Mouse (Mus musculus) heart, embryonic 15.5 days (tissue): ENCODE measurements around the gene Ubap1l. TPM values are rescaled to one million over a fixed set of nuclear protein-coding genes. Genes with fewer than 3 reads are reported as not detected.
"Not testable (repeated sequence)": the region's sequence is repeated elsewhere in the genome, so short reads cannot be mapped to it uniquely, and the experiment has no call there.

Source experiments
- ATAC-seq: fragments of 200-750 bp; cut with Nextera tagmentation; replicated peaks from 2 replicates; pipeline ENCODE4 v1.8.0; 2017; ENCODE audit warnings: low read depth, moderate TSS enrichment; ENCODE audit not compliant: insufficient number of reproducible peaks, insufficient read depth, low FRiP score
- H3K27ac ChIP-seq: fragments of 300-500 bp; sonication (generic); 2 replicates; pipeline ENCODE4 v1.5.1; 2015; ENCODE audit warnings: mild to moderate bottlenecking, inconsistent platforms
- H3K27me3 ChIP-seq: fragments of 300-500 bp; sonication (generic); 2 replicates; pipeline ENCODE4 v1.6.1; 2015; ENCODE audit warnings: inconsistent platforms
- H3K36me3 ChIP-seq: fragments of 300-500 bp; sonication (generic); 2 replicates; pipeline ENCODE4 v1.6.1; 2015; ENCODE audit warnings: mild to moderate bottlenecking, inconsistent platforms
- H3K4me1 ChIP-seq: fragments of 300-500 bp; sonication (generic); replicated peaks from 2 replicates; pipeline ENCODE4 v1.6.1; 2015; ENCODE audit warnings: inconsistent platforms
- H3K4me2 ChIP-seq: fragments of 300-500 bp; sonication (generic); 2 replicates; pipeline ENCODE4 v1.6.1; 2015; ENCODE audit warnings: inconsistent platforms, mild to moderate bottlenecking, moderate library complexity
- H3K4me3 ChIP-seq: fragments of 300-500 bp; sonication (generic); 2 replicates; pipeline ENCODE4 v1.5.1; 2015; ENCODE audit warnings: mild to moderate bottlenecking, inconsistent platforms
- H3K9ac ChIP-seq: fragments of 300-500 bp; sonication (generic); 2 replicates; pipeline ENCODE4 v1.6.1; 2015; ENCODE audit warnings: mild to moderate bottlenecking, inconsistent platforms
- H3K9me3 ChIP-seq: fragments of 300-500 bp; sonication (generic); replicated peaks from 2 replicates; pipeline ENCODE4 v1.6.1; 2016; ENCODE audit warnings: inconsistent platforms
- WGBS: fragments of 180-500 bp; shearing (Covaris S2); methylation state at CpG from one replicate; pipeline ENCODE4 v1.1.7; 2015; ENCODE audit warnings: mixed read lengths; 5-methylcytosine and 5-hydroxymethylcytosine counted together
- polyA plus RNA-seq: library from polyadenylated mRNA; unstranded; fragments of >200 nt; fragmentation: Nextera tagmentation; extraction: Ambion mirVana; gene quantifications from 2 replicates; pipeline ENCODE4 v1.2.1, GENCODE M21; 2015

The Ubap1l gene
- polyA plus RNA-seq, result 0.09 and 0.19 TPM in 2 replicates

- Histone ChIP-seq H3K4me1 (peaks cover 15% of the 10 kb centered on the region), H3K4me3 (no peak within 1 kb of the TSS), H3K4me2 (no peak within 1 kb of the TSS), H3K9me3 (no peaks in the 10 kb centered on the region), H3K27me3 (no peaks in the 10 kb centered on the region), H3K36me3 (peaks cover 40% of the 10 kb centered on the region), H3K27ac (no peak within 1 kb of the TSS), H3K9ac (no peak within 1 kb of the TSS)
- no peak for ATAC-seq
- WGBS, result 81% methylated on average over 16 of the region's 16 CpGs
Measured at GRCm38 (mm10) chr9:65360641-65361448, at the start of gene Ubap1l. Gene Ubap1l, plus strand, starts transcription at chr9:65361041.

GRCm38 (mm10) chr9:65312669-65313357 is 48.0 kb upstream of the Ubap1l start:
- no peaks in the 10 kb centered on the region for H3K27me3 ChIP-seq
- peaks cover 62% of the 10 kb centered on the region for H3K36me3 ChIP-seq
- no peak overlapping the region for H3K27ac ChIP-seq
- H3K4me2 ChIP-seq, result no peak overlapping the region
- no peak overlapping the region for H3K9ac ChIP-seq
- no peaks in the 10 kb centered on the region for H3K4me1 ChIP-seq
- H3K9me3 ChIP-seq, result no peaks in the 10 kb centered on the region
- no peak for ATAC-seq
- no peak overlapping the region for H3K4me3 ChIP-seq
- WGBS, result 94% methylated on average over 4 of the region's 4 CpGs

- H3K4me1 ChIP-seq, result no peaks in the 10 kb centered on the region
- H3K9me3 ChIP-seq, result no peaks in the 10 kb centered on the region
- ATAC-seq, result no peak
- peaks cover 62% of the 10 kb centered on the region for H3K36me3 ChIP-seq
- 94% methylated on average over 1 of the region's 1 CpGs for WGBS
- no peak overlapping the region for H3K9ac ChIP-seq
- H3K4me3 ChIP-seq, result no peak overlapping the region
- H3K27ac ChIP-seq, result no peak overlapping the region
- no peak overlapping the region for H3K4me2 ChIP-seq
- no peaks in the 10 kb centered on the region for H3K27me3 ChIP-seq
Measured at GRCm38 (mm10) chr9:65313846-65314245, 47.0 kb upstream of the Ubap1l start.

- H3K4me2 ChIP-seq, result no peak overlapping the region
- ATAC-seq, result no peak
- no peaks in the 10 kb centered on the region for H3K9me3 ChIP-seq
- no peaks in the 10 kb centered on the region for H3K4me1 ChIP-seq
- no peak overlapping the region for H3K9ac ChIP-seq
- no peaks in the 10 kb centered on the region for H3K27me3 ChIP-seq
- no peak overlapping the region for H3K4me3 ChIP-seq
- WGBS, result 83% methylated on average over 11 of the region's 11 CpGs
- peaks cover 71% of the 10 kb centered on the region for H3K36me3 ChIP-seq
- H3K27ac ChIP-seq, result no peak overlapping the region
Measured at GRCm38 (mm10) chr9:65322255-65322900, 38.5 kb upstream of the Ubap1l start.

GRCm38 (mm10) chr9:65325971-65326370 is 34.9 kb upstream of the Ubap1l start:
- no peaks in the 10 kb centered on the region for H3K4me1 ChIP-seq
- H3K9ac ChIP-seq, result no peak overlapping the region
- H3K36me3 ChIP-seq, result peaks cover 81% of the 10 kb centered on the region
- H3K27ac ChIP-seq, result no peak overlapping the region
- no peak overlapping the region for H3K4me2 ChIP-seq
- H3K9me3 ChIP-seq, result no peaks in the 10 kb centered on the region
- no peaks in the 10 kb centered on the region for H3K27me3 ChIP-seq
- no peak overlapping the region for H3K4me3 ChIP-seq
- ATAC-seq, result no peak

- Histone ChIP-seq H3K4me1 (no peaks in the 10 kb centered on the region), H3K27me3 (no peaks in the 10 kb centered on the region), H3K36me3 (peaks cover 71% of the 10 kb centered on the region), H3K9ac (no peak overlapping the region), H3K27ac (no peak overlapping the region), H3K4me2 (no peak overlapping the region), H3K9me3 (no peaks in the 10 kb centered on the region), H3K4me3 (no peak overlapping the region)
- 88% methylated on average over 2 of the region's 2 CpGs for WGBS
- ATAC-seq, result no peak
Measured at GRCm38 (mm10) chr9:65327371-65327770, 33.5 kb upstream of the Ubap1l start.

- Histone ChIP-seq H3K9ac (no peak overlapping the region), H3K27me3 (no peaks in the 10 kb centered on the region), H3K27ac (no peak overlapping the region), H3K9me3 (no peaks in the 10 kb centered on the region), H3K4me1 (no peaks in the 10 kb centered on the region), H3K4me2 (no peak overlapping the region), H3K36me3 (peaks cover 18% of the 10 kb centered on the region; the same call in 1 of the 2 replicates), H3K4me3 (no peak overlapping the region)
- ATAC-seq, result no peak
- 91% methylated on average over 5 of the region's 5 CpGs for WGBS
Measured at GRCm38 (mm10) chr9:65333958-65334357, 26.9 kb upstream of the Ubap1l start.

- H3K36me3 ChIP-seq, result no peaks in the 10 kb centered on the region
- WGBS, result 84% methylated on average over 4 of the region's 4 CpGs
- H3K27ac ChIP-seq, result no peak overlapping the region
- H3K4me1 ChIP-seq, result no peaks in the 10 kb centered on the region
- H3K4me2 ChIP-seq, result no peak overlapping the region
- no peaks in the 10 kb centered on the region for H3K27me3 ChIP-seq
- H3K9me3 ChIP-seq, result no peaks in the 10 kb centered on the region
- no peak overlapping the region for H3K4me3 ChIP-seq
- no peak for ATAC-seq
- no peak overlapping the region for H3K9ac ChIP-seq
Measured at GRCm38 (mm10) chr9:65339146-65339545, 21.7 kb upstream of the Ubap1l start.

- no peaks in the 10 kb centered on the region for H3K36me3 ChIP-seq
- peaks cover 2% of the 10 kb centered on the region; the same call in 1 of the 2 replicates for H3K4me1 ChIP-seq
- WGBS, result 78% methylated on average over 2 of the region's 2 CpGs
- no peaks in the 10 kb centered on the region for H3K27me3 ChIP-seq
- no peak overlapping the region for H3K27ac ChIP-seq
- no peak overlapping the region for H3K4me2 ChIP-seq
- H3K4me3 ChIP-seq, result no peak overlapping the region
- ATAC-seq, result no peak
- no peak overlapping the region for H3K9ac ChIP-seq
- H3K9me3 ChIP-seq, result no peaks in the 10 kb centered on the region
Measured at GRCm38 (mm10) chr9:65340414-65340813, 20.4 kb upstream of the Ubap1l start.

- 68% methylated on average over 11 of the region's 11 CpGs for WGBS
- not testable (repeated sequence) for ATAC-seq
Measured at GRCm38 (mm10) chr9:65345439-65345838, 15.4 kb upstream of the Ubap1l start.

GRCm38 (mm10) chr9:65345854-65346475 is 14.9 kb upstream of the Ubap1l start, which contains the start of gene Pdcd7:
Gene Pdcd7, plus strand, starts transcription at chr9:65346104.
- under 1% methylated on average over 57 of the region's 59 CpGs for WGBS
- Histone ChIP-seq H3K4me1 (peaks cover 26% of the 10 kb centered on the region), H3K4me3 (peak within 1 kb of the TSS; percentile 73), H3K27ac (peak within 1 kb of the TSS; percentile 97), H3K4me2 (peak within 1 kb of the TSS; percentile 72), H3K9me3 (no peaks in the 10 kb centered on the region), H3K9ac (peak within 1 kb of the TSS; percentile 92), H3K27me3 (no peaks in the 10 kb centered on the region), H3K36me3 (no peaks in the 10 kb centered on the region)
- ATAC-seq, result peak; percentile 93

More at GRCm38 (mm10) chr9:65345439-65345838, 15.4 kb upstream of the Ubap1l start:
- Histone ChIP-seq H3K27ac (peak overlapping the region; percentile 97), H3K4me1 (peaks cover 22% of the 10 kb centered on the region), H3K4me3 (peak overlapping the region; percentile 73), H3K4me2 (peak overlapping the region; percentile 72), H3K9ac (peak overlapping the region; percentile 92)
- H3K27me3 ChIP-seq, H3K36me3 ChIP-seq, H3K9me3 ChIP-seq: not testable (repeated sequence)
